Mouse (Mus musculus) CD8-positive naive resting alpha-beta T cell, adult 2 months (primary cell): ENCODE results near the gene Plekhg3.

Experiments used
- DNase-seq, 2 experiments: peaks; one replicate each; pipeline ENCODE4 v3.0.0; 2022; ENCODE audit warnings: low read depth in 2 of 2, low spot score in 2 of 2

Gene Plekhg3

DNA sequence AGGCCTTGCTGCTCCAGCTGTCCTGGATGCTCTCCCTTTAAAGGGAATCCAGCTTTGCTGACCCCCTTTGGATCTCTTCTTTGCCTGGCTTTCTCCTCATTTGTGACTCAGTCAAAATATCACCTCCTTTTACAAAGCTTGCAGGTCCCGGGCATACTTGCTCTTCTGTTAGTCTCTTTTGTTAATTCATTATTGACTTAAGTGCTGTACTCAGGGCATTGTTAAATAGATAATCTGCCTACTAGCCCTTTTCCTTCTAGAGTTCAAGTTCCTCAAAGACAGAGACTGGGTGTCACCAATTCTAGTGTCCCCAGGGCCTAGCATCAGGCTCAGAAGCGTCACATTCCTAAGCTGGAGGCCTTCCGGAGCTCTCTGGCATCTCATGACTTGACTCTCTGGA is 18.5 kb downstream of the Plekhg3 start:
- no peak for DNase-seq

DNA sequence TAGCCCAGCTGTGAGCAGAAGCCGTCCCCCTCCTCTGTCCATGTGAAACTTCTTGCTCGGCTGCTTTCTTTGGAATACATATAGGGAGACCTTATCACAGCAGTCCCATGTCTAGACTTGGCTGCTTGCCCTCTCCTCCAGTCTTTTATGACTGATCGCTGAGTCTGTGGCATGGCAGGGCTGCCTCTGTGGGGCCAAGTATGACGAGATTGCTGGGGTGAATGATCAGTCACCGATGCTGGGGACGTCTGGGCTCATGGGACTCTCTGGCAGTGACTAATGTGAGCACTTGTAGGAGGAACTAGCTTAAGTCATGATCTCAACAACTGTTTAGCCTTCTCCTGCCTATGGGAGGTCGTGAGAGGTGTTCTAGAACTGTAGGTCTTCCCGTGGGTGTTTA is 21.6 kb downstream of the Plekhg3 start:
- no peak for DNase-seq

DNA sequence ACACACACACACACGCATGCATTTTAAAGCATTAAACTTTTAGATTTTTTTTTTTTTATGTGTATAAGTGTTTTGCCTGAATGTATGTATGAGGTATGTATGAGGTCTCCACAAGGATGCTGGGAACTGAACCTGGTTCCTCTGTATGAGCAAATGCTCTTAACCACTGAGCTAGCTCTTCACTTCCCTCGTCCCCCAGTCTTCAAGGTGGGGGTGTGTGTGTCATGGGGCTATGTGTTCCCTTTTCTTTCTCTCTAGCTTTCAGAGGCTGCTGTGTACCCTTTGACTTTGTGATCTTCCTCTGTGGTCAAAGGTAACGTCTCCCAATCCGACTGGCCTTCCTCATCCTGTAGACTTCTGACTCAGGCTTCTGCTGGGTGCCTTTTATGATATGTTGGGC is 22.3 kb downstream of the Plekhg3 start:
- no peak for DNase-seq

DNA sequence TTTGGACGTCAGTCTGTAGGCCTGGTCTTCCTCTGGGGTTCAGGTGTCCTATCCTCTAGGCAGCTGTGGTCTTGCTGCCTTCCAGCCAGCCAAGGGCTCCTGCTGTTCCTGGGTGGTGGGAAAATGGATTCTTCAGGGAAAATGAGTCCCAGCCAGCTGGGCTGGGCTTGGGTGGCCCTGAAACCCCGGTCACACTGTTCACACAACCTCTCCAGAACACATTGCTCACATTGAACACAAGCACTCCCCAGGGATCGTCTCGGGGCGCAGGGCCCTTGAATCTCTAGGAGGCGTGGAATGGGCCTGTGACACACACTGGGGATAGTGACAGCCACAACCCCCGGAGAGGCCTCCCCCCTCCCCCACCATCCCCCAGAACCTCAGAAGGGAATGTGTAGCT is 23.2 kb downstream of the Plekhg3 start:
- no peak for DNase-seq

DNA sequence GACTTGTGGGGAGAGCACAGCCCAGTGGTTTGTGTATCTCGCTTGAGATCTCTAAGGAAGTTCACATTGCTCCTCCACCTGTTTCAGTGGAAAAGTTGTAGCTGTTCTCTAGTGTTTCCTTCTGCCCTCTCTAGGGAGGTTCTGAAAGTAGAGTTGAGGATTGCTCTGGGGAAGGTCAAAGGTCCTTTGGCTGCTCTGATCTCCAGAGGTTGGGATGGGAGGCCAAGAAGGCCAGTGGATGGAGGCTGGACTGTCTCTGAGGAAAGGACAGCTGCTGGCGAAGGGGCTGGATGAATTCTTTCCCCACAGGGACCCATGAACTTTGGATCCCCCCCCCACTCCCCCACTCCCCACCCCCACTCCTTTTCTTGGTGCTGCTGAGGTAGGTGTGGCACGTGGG is 23.7 kb downstream of the Plekhg3 start:
- DNase-seq = no peak

- DNase-seq = no peak
Observed at GRCm38 (mm10) chr12:76554871-76555386, 24.2 kb downstream of the Plekhg3 start.

GRCm38 (mm10) chr12:76556187-76556586 is 25.5 kb downstream of the Plekhg3 start:
- DNase-seq = no peak

GRCm38 (mm10) chr12:76556745-76557389 is 26.2 kb downstream of the Plekhg3 start:
- no peak for DNase-seq

- no peak for DNase-seq
Observed at GRCm38 (mm10) chr12:76558206-76558605, 27.5 kb downstream of the Plekhg3 start.

GRCm38 (mm10) chr12:76562196-76562595 is 31.5 kb downstream of the Plekhg3 start:
- DNase-seq = no peak

DNA sequence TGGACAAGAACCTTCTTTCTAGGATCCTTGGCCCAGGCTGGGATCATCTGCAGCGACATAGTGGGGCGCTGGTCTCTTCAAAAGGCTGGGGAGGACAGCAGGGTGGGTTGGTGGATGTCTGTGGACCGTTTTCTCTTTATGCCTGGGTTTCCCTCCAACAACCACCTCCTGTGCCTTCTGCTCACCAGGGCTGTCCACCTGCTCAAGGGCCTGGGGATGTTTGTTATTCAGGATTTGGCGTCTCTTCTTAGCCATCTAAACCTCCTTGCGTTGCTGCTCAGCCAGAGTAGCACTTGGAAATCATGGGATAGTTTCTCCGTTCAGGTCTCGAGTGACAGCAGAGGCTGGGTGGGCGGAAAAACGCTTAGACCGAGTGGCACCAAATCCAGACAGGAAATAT is 35.6 kb downstream of the Plekhg3 start:
- no peak for DNase-seq

DNA sequence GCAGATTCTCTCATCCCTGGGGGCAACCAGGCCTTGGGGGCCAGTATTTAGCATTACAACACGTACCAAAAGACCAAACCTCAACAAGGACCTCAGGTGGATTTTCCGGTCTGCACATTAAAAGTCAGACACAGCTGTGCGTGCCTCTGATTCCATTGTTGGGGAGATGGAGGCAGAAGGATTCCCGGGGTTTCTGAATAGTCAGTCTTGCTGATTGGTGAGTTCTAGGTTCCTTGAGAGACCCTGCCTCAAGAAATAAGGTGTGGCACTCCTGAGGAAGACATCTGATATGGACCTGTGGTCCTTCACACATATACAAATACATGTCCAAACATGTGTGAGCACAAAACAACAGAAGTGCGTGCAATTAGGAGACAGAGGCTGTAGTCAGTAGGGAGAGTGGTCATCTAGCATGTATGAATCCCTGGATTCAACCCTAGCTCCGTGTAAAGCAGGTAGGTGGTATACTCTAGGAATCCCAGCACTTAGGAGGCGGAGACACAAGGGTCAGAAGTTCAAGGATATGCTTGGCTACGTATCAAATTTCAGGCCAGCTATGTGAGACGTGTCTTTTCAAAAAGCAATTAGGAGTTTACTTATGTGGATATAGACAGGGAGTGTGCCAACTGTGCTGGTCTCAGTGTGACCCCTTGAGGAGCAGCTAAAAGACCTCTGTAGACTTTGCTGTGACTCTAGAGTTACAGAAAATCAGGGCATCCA is 39.7 kb downstream of the Plekhg3 start:
- DNase-seq = no peak

- DNase-seq = no peak
Observed at GRCm38 (mm10) chr12:76571266-76571665, 40.6 kb downstream of the Plekhg3 start.

DNA sequence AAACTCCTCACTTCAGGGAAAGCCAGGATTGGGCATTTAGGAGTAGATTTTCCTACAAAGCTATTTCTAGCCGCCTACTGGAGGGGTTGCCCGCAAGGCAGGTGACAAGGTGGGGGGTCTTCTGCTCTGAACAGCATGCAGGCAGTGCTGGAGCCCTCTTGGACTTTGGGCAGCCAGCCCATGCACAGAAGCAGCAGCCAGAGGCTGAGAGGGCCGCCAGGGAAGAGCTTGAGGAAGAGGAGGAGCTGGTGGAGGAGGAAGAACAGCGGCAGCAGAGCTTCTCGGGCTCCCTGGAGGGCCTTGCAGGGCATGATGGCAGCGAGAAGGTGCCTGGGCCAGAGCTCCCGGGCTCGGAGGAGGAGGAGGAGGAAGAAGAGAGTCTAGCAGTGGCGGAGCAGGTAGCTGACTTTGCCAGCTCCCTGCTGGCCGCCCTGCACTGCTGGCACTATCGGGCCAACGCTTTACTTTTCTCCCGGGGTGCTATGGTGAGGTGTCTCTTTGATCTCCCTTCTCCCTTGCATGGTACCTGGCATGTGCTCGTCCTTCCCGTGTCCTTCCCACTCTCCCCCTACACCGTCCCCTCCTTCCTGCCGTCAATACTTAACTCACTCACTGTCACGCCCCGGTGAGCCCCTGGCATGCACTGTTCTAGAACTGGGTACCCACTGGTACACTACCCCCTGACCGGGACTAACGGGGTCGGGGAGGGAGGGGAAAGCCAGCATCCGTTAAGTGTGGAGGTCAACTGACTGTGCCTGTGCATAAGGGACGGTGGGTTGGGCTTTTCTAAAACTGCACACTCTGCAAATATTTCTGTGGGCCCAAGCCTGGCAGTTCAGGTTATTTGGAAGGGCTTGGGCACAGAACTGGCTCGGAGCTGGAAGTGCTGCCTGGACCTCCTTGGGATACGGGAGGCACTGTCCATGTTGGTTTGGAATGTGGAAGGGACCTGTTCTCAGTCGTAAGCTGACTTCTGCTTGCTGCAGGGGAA is 41.9 kb downstream of the Plekhg3 start:
- DNase-seq = no peak

- DNase-seq = no peak
Observed at GRCm38 (mm10) chr12:76573381-76573780, 42.7 kb downstream of the Plekhg3 start.

DNA sequence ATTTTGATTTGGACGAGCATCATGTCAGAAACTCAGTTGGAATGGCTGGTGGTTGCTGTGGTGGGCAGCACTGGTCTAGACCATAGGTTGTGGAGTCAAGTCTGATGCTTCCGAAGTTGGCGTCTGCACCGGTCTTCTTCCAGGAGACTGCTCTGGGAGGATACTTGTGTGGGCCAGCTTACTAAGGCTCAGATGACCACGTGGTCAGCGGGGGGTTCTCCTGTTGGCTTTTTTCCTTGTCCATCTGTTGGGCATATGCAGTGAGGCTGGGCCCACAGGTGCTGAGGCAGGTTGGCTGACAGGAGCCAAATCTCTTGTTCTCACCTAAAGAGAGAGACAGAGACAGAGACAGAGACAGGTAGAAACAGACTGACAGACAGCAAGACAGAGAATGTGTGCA is 44.1 kb downstream of the Plekhg3 start:
- no peak for DNase-seq

GRCm38 (mm10) chr12:76576061-76576460 is 45.4 kb downstream of the Plekhg3 start:
- DNase-seq = no peak

DNA sequence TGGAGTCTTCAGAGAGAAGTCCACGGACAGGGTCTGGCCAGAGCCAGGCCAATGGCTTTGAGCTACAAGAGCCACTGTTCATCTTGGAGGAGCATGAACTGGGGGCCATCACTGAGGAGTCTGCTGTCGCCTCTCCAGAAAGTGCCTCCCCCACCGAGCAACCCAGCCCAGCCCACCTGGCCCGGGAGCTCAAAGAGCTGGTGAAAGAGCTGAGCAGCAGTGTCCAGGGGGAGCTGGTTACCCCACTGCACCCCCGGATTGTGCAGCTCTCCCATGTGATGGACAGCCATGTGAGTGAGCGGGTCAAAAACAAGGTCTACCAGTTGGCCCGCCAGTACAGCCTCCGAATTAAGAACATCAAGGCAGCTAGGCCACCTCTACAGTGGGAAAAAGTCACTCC is 46.1 kb downstream of the Plekhg3 start:
- no peak for DNase-seq

GRCm38 (mm10) chr12:76577858-76578257 is 47.2 kb downstream of the Plekhg3 start:
- DNase-seq = no peak

DNA sequence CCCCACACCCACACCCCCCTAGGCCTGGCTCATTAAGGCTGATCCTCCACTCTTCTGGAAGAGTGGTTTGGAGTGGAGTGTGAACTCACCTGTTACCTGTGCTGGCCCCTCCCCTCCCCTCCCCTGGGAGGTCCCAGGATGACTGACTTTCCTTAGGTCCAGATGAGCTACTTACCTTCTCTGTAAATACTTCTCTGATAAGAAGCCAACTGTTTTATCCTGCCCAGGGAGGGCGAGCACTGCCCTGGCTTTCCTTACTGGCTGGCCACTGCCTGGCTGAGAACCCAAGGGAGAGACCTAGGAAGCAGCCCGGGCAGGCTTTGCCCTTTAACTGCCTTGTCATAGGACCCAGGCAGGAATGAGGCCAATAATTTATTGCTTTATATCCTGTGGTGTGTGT is 47.8 kb downstream of the Plekhg3 start:
- DNase-seq = no peak

DNA sequence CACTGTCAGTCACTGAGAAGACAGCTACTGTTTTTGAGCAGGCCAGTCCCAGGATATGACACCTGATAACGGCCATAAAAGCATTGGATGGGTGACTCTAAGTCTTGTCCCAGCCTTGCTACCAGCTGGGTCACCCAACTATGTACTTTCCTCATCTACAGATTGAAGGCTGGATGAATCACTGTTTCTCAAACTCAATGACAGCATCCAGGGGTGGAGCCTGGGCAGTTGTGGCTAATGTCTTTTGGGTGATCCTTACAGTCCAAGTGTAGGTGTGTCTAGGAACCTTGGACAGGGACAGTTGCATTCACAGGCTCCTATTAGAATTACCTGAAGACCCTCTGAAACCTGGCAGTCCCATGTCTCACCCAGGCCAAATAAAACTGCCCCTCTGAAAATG is 49.1 kb downstream of the Plekhg3 start:
- no peak for DNase-seq

DNA sequence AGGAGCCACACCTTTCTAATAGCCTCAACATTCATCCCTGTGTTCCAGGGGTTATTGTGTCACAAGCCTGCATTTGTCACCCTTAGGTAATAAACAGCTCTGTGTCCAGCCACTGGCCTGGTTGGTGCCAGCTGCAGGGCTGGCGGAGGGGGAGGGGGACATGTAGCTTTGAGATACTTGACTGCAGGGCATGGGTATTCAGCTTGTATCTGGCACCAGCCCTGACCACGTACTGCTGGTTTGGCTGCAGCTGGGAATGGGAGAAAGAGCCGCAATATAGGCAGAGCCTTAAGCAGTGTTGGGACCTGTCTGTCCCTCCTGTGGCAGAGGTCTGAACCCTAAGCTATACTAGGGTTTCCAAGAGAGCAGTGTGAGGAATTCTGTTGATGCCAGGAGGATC is 51.4 kb downstream of the Plekhg3 start:
- no peak for DNase-seq
